ENCODE assay signal across 11 mouse cellular contexts in the genomic region with DNA sequence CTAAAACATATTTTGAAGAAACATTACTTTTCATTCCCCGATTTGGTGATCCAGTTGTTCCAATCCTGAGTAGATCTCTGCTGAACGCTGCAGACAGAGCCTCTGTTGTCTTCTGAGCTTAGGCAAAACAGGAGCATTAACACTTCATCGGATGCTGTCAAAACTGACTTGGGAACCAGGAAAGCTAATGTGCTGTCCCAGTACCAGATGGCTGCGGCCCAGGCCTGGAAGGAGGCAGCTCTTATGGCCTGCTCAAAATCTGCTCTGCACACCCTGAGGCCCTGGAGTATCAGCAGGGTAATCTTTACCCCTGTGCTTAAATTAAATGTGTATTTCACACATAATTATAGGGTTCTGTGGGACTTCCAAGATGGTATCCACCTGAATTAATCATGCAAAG.
DNase-seq lines count a peak whose midpoint lies in the region; ATAC-seq lines count a peak whose summit lies in the region.
"Had no signal": no experiment of that assay in that cellular context is flagged by ENCODE, and none has a peak within 500 bp of the region (broad histone marks: within the 10 kb centered on the region; RNA-seq: fewer than 3 reads in every experiment).

No protein-coding gene starts in this region.

- peaks cover 6% of the 10 kb centered on the region; the same call in 1 of the 2 replicates for H3K4me1 ChIP-seq in embryonic facial prominence, embryonic 14.5 days (ENCODE audit: control insufficient read depth, insufficient read depth, low read length)
- H3K4me1 ChIP-seq in limb, embryonic 13.5 days, result peaks cover 33% of the 10 kb centered on the region
- H3K4me1 ChIP-seq: embryonic facial prominence, embryonic 12.5 days had no signal

- 0 out of 2 replicates have a peak overlapping the region, but pooled peaks have one; percentile 49 for H3K27ac ChIP-seq in embryonic facial prominence, embryonic 14.5 days (replicated peaks; ENCODE audit: low read depth, low read length)
- H3K27ac ChIP-seq in limb, embryonic 13.5 days, result peak overlapping the region; percentile 22; the same call in 1 of the 2 replicates
- H3K27ac ChIP-seq: embryonic facial prominence, embryonic 12.5 days; midbrain, embryonic 15.5 days had no signal

- no peak overlapping the region for H3K4me2 ChIP-seq in embryonic facial prominence, embryonic 14.5 days (ENCODE audit: low read depth, low read length)
- no peak overlapping the region for H3K4me2 ChIP-seq in limb, embryonic 13.5 days (replicated peaks)
- H3K4me2 ChIP-seq: embryonic facial prominence, embryonic 12.5 days; heart, embryonic 12.5 days; midbrain, embryonic 15.5 days had no signal

- no peak overlapping the region for H3K9ac ChIP-seq in embryonic facial prominence, embryonic 14.5 days (ENCODE audit: low read depth, low read length)
- no peak overlapping the region for H3K9ac ChIP-seq in limb, embryonic 13.5 days
- H3K9ac ChIP-seq: embryonic facial prominence, embryonic 12.5 days; heart, embryonic 12.5 days; midbrain, embryonic 15.5 days had no signal

- no peaks in the 10 kb centered on the region for H3K27me3 ChIP-seq in embryonic facial prominence, embryonic 14.5 days (replicated peaks; ENCODE audit: control insufficient read depth, insufficient read depth, low read length)
- no peaks in the 10 kb centered on the region for H3K27me3 ChIP-seq in limb, embryonic 13.5 days
- H3K27me3 ChIP-seq: embryonic facial prominence, embryonic 12.5 days; heart, embryonic 12.5 days; midbrain, embryonic 15.5 days had no signal

- ATAC-seq in embryonic facial prominence, embryonic 14.5 days (ENCODE audit: low read depth), result no peak
- ATAC-seq in limb, embryonic 13.5 days (ENCODE audit: low FRiP score, low read depth), result no peak
- ATAC-seq: midbrain, embryonic 15.5 days had no signal

- 35% methylated on average over 4 of the region's 4 CpGs for WGBS in embryonic facial prominence, embryonic 14.5 days
- WGBS in limb, embryonic 13.5 days, result 41% methylated on average over 4 of the region's 4 CpGs

- no peak overlapping the region for H3K4me3 ChIP-seq in embryonic facial prominence, embryonic 14.5 days (ENCODE audit: low read depth, low read length)
- no peak overlapping the region for H3K4me3 ChIP-seq in limb, embryonic 13.5 days
- H3K4me3 ChIP-seq: embryonic facial prominence, embryonic 12.5 days; heart, embryonic 12.5 days; midbrain, embryonic 15.5 days had no signal

- DNase-seq in layer of hippocampus, postnatal 10 days (ENCODE audit: low spot score in 2 of 2), result peak; percentile 34 to 53
- no peak for DNase-seq in layer of hippocampus, adult 9-10 months (ENCODE audit: low spot score)
- peak; percentile 11 for DNase-seq in cerebellum, adult 9-11 months
- no peak for DNase-seq in embryonic facial prominence, embryonic 14.5 days (ENCODE audit: low spot score)
- DNase-seq in urinary bladder, postnatal 25 days (ENCODE audit: low spot score), result no peak
- no peak for DNase-seq in right cerebral cortex, postnatal 14 days
- DNase-seq: kidney, postnatal 4 days had no signal

- no peaks in the 10 kb centered on the region for H3K36me3 ChIP-seq in embryonic facial prominence, embryonic 14.5 days (ENCODE audit: control insufficient read depth, insufficient read depth, low read length)
- no peaks in the 10 kb centered on the region for H3K36me3 ChIP-seq in limb, embryonic 13.5 days
- H3K36me3 ChIP-seq: embryonic facial prominence, embryonic 12.5 days; heart, embryonic 12.5 days; midbrain, embryonic 15.5 days had no signal

- no peaks in the 10 kb centered on the region for H3K9me3 ChIP-seq in embryonic facial prominence, embryonic 14.5 days (ENCODE audit: control insufficient read depth, low read length)
- no peaks in the 10 kb centered on the region for H3K9me3 ChIP-seq in limb, embryonic 13.5 days
- H3K9me3 ChIP-seq: embryonic facial prominence, embryonic 12.5 days; heart, embryonic 12.5 days; midbrain, embryonic 15.5 days had no signal

Comparison
In these comparisons a context has a peak if more than half of its experiments do, and no peak if none do; other contexts are left out.
1. DNase-seq: peak in layer of hippocampus, postnatal 10 days (2 of 2) and cerebellum, adult 9-11 months (single experiment); none in layer of hippocampus, adult 9-10 months (single experiment), embryonic facial prominence, embryonic 14.5 days (single experiment), urinary bladder, postnatal 25 days (single experiment) and right cerebral cortex, postnatal 14 days (single experiment).